Mouse (Mus musculus) intestine, postnatal 0 days (tissue): Measurements from ENCODE around the gene Hoxb5. TPM values are rescaled to one million over a fixed set of nuclear protein-coding genes. Genes with fewer than 3 reads are reported as not detected.

Experiments used
- ATAC-seq: fragments of 200-750 bp; cut with Nextera tagmentation; 2 replicates; pipeline ENCODE4 v1.8.0; 2017; ENCODE audit warnings: mild to moderate bottlenecking, moderate TSS enrichment, moderate library complexity
- H3K27ac ChIP-seq: fragments of 300-500 bp; sonication (generic); 2 replicates; pipeline ENCODE4 v1.5.1; 2014; ENCODE audit warnings: mild to moderate bottlenecking, low read depth, low read length, moderate library complexity
- H3K27me3 ChIP-seq: fragments of 300-500 bp; sonication (generic); replicated peaks from 2 replicates; pipeline ENCODE4 v1.6.1; 2014; ENCODE audit warnings: low read length, mixed read lengths; ENCODE audit not compliant: control insufficient read depth, insufficient read depth
- H3K36me3 ChIP-seq: fragments of 300-500 bp; sonication (generic); 2 replicates; pipeline ENCODE4 v1.6.1; 2014; ENCODE audit warnings: mild to moderate bottlenecking, moderate library complexity; ENCODE audit not compliant: control insufficient read depth, insufficient read depth
- H3K4me1 ChIP-seq: fragments of 300-500 bp; sonication (generic); replicated peaks from 2 replicates; pipeline ENCODE4 v1.6.1; 2014; ENCODE audit warnings: antibody characterized with exemption, low read length, mixed read lengths; ENCODE audit not compliant: control insufficient read depth, insufficient read depth
- H3K4me2 ChIP-seq: fragments of 300-500 bp; sonication (generic); replicated peaks from 2 replicates; pipeline ENCODE4 v1.6.1; 2014; ENCODE audit warnings: low read depth, mild to moderate bottlenecking, moderate library complexity
- H3K4me3 ChIP-seq: fragments of 300-500 bp; sonication (generic); 2 replicates; pipeline ENCODE4 v1.5.1; 2014; ENCODE audit warnings: low read depth, low read length
- H3K9ac ChIP-seq: fragments of 300-500 bp; sonication (generic); 2 replicates; pipeline ENCODE4 v1.6.1; 2014; ENCODE audit warnings: mild to moderate bottlenecking, low read depth, low read length
- H3K9me3 ChIP-seq: fragments of 300-500 bp; sonication (generic); 2 replicates; pipeline ENCODE4 v1.6.1; 2016; ENCODE audit warnings: mixed run types; ENCODE audit not compliant: control insufficient read depth
- CTCF ChIP-seq: sonication (generic); IDR thresholded peaks from 2 replicates; pipeline ENCODE4 v1.5.1; 2016; ENCODE audit warnings: low read depth, mild to moderate bottlenecking, control low read depth, antibody characterized with exemption, moderate library complexity
- WGBS: fragments of 180-500 bp; shearing (Covaris S2); extraction: QIAGEN DNeasy Blood & Tissue Kit; methylation state at CpG from one replicate; pipeline ENCODE4 v1.1.7; 2014; 5-methylcytosine and 5-hydroxymethylcytosine counted together
- polyA plus RNA-seq: library from polyadenylated mRNA; unstranded; fragments of >200 nt; fragmentation: Nextera tagmentation; extraction: Ambion mirVana; gene quantifications from 2 replicates; pipeline ENCODE4 v1.2.1, GENCODE M21; 2015

Hoxb5 gene
- polyA plus RNA-seq, 1 experiment from 2014 or later, result 14.7 TPM

GRCm38 (mm10) chr11:96264390-96265020 lies 38.6 kb upstream of the Hoxb5 start:
- no peak for TF ChIP-seq CTCF
- Histone ChIP-seq H3K4me2 (no peak overlapping the region), H3K27ac (no peak overlapping the region), H3K4me3 (0 out of 2 replicates have a peak overlapping the region, but pooled peaks have one; percentile 5), H3K27me3 (peaks cover 99% of the 10 kb centered on the region), H3K9me3 (no peaks in the 10 kb centered on the region), H3K36me3 (no peaks in the 10 kb centered on the region), H3K9ac (no peak overlapping the region), H3K4me1 (no peaks in the 10 kb centered on the region)
- no peak for ATAC-seq
- 16% methylated on average over 8 of the region's 8 CpGs for whole genome bisulfite sequencing

- 8% methylated on average over 7 of the region's 7 CpGs for WGBS
- Histone ChIP-seq H3K9me3 (no peaks in the 10 kb centered on the region), H3K36me3 (no peaks in the 10 kb centered on the region), H3K4me1 (no peaks in the 10 kb centered on the region), H3K9ac (no peak overlapping the region), H3K27me3 (peaks cover 99% of the 10 kb centered on the region), H3K4me3 (no peak overlapping the region), H3K27ac (no peak overlapping the region), H3K4me2 (no peak overlapping the region)
- no peak; the same call in 1 of the 2 replicates for ATAC-seq
- no peak for TF ChIP-seq CTCF
Observed at GRCm38 (mm10) chr11:96265954-96266353, 37.2 kb upstream of the Hoxb5 start.

- Histone ChIP-seq H3K9me3 (no peaks in the 10 kb centered on the region), H3K27me3 (peaks cover 99% of the 10 kb centered on the region), H3K27ac (no peak overlapping the region), H3K9ac (no peak overlapping the region), H3K4me3 (no peak overlapping the region), H3K36me3 (no peaks in the 10 kb centered on the region), H3K4me1 (no peaks in the 10 kb centered on the region; the same call in 1 of the 2 replicates), H3K4me2 (no peak overlapping the region)
- 25% methylated on average over 7 of the region's 7 CpGs for WGBS
- ATAC-seq, result no peak
- no peak for TF ChIP-seq CTCF
Observed at GRCm38 (mm10) chr11:96267021-96267920, 35.9 kb upstream of the Hoxb5 start.

- Histone ChIP-seq H3K9ac (no peak overlapping the region), H3K27me3 (peaks cover 99% of the 10 kb centered on the region), H3K4me1 (no peaks in the 10 kb centered on the region; the same call in 1 of the 2 replicates)
Observed at GRCm38 (mm10) chr11:96268031-96268745, 34.9 kb upstream of the Hoxb5 start.

GRCm38 (mm10) chr11:96269869-96270268 lies 33.3 kb upstream of the Hoxb5 start:
- no peak overlapping the region for H3K27ac ChIP-seq
- H3K4me2 ChIP-seq, result 0 out of 2 replicates have a peak overlapping the region, but pooled peaks have one; percentile 21
- H3K36me3 ChIP-seq, result no peaks in the 10 kb centered on the region
- no peaks in the 10 kb centered on the region; the same call in 1 of the 2 replicates for H3K4me1 ChIP-seq
- WGBS, result 3% methylated on average over 19 of the region's 19 CpGs
- no peak for ATAC-seq
- no peak overlapping the region for H3K9ac ChIP-seq
- H3K27me3 ChIP-seq, result peaks cover 99% of the 10 kb centered on the region
- H3K4me3 ChIP-seq, result no peak overlapping the region; the same call in 1 of the 2 replicates
- no peak for TF ChIP-seq CTCF
- no peaks in the 10 kb centered on the region for H3K9me3 ChIP-seq

More at GRCm38 (mm10) chr11:96268031-96268745, 34.9 kb upstream of the Hoxb5 start:
- Histone ChIP-seq H3K27ac (no peak overlapping the region), H3K4me3 (no peak overlapping the region), H3K4me2 (no peak overlapping the region), H3K9me3 (no peaks in the 10 kb centered on the region), H3K36me3 (no peaks in the 10 kb centered on the region)
- 34% methylated on average over 1 of the region's 1 CpGs for WGBS
- no peak for ATAC-seq
- TF ChIP-seq CTCF, result no peak
